Mouse (Mus musculus): ENCODE measurements around the gene Arhgef17. TPM values are rescaled to one million over a fixed set of nuclear protein-coding genes. Genes with fewer than 3 reads are reported as not detected.
A peak's percentile ranks its signal among the peaks of the same experiment; 100 is the strongest.
"Not testable (repeated sequence)": the region's sequence is repeated elsewhere in the genome, so short reads cannot be mapped to it uniquely, and the experiment has no call there.

Gene Arhgef17
- total and polyA plus RNA-seq, 3 experiments: 0.02 to 0.05 TPM; not detected in 1

DNA sequence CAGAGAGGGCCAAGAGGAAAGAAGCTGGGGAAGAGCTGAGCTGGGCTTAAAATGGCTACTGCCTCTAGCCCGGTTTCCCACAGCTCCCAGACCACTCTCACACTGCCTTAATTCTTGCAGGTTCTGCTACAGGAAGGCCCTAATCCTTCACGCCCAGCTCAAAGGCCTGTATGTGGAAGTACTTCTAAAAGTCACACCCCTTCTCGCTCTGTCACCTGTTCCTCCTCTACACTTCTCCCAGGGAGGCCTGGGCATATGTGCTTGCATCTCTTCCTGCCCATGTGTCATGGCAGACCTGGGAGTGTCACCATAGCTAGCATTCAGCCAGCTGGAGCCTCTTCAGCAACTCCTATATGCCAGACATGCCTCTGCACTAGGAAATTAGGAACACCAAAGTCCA is 78.5 kb downstream of the Arhgef17 start:
- Histone ChIP-seq H3K4me3 (ENCODE audit: low read depth, low read length) (peak overlapping the region; percentile 73; the same call in 1 of the 2 replicates), H3K4me1 (ENCODE audit: insufficient read depth, low read depth, low read length) (peaks cover 97% of the 10 kb centered on the region), H3K36me3 (replicated peaks) (peaks cover 89% of the 10 kb centered on the region), H3K9me3 (replicated peaks) (no peaks in the 10 kb centered on the region), H3K27me3 (ENCODE audit: insufficient read depth, low read length) (no peaks in the 10 kb centered on the region)
- TF ChIP-seq CTCF (IDR thresholded peaks at IDR 0.05; ENCODE audit: low read depth, low read length) (no peak), TAL1 (conservative IDR thresholded peaks at IDR 0.05; ENCODE audit: low read depth, low read length) (no peak), GATA2 (IDR thresholded peaks at IDR 0.05; ENCODE audit: borderline replicate concordance, low read depth, low read length) (no peak), POLR2AphosphoS5 (IDR thresholded peaks at IDR 0.05; ENCODE audit: insufficient replicate concordance, low read depth, low read length) (no peak), GATA1 (IDR thresholded peaks at IDR 0.05; ENCODE audit: borderline replicate concordance, low read length) (no peak)
- peak; percentile 39 for DNase-seq (ENCODE audit: low spot score)
- ATAC-seq (ENCODE audit: extremely low read depth, insufficient number of reproducible peaks, low FRiP score, poor library complexity, severe bottlenecking): no peak

DNA sequence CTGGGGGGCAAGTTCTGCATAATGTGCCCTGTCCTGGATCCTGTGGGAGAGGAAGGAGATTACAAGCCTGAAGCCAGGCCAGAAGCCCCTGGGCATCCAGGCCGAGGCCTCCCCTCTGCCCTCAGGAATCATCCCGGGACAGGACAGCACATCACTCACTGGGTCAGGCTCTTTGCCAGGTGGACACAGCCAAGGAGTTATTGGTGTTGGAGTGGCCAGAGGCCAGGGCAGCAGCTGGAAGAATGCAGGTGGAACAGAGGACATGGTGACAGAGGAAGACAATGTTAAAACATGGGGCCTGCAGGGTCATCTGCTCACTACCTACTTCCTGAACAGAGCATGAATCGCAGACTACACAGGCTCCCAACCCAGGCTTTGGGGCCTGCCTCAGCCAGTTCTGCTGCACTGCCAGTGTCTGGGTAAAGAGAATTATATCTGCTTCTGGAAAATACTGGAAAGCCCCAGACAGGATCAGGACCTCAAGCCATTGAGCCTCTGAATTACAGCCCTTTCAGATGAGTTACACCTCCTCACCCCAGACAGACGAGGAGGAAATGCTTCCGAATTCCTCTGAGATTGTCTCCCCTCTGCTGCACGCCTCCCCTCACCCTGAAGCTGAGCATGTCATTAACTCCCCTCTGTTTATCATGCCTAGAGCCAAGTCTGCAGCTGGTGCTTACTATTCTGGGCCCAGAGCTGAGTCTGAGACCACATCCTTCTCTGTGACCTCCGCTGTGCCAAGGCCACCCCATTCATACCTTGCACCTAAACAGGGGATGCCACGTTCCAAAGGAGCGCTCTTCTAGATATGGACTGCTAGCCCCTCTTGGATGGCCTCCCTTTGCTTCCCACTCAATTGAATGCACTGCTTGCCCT is 80.2 kb downstream of the Arhgef17 start:
- H3K36me3 ChIP-seq (replicated peaks): peaks cover 89% of the 10 kb centered on the region
- DNase-seq (ENCODE audit: low spot score) (no peak), ATAC-seq (ENCODE audit: extremely low read depth, insufficient number of reproducible peaks, low FRiP score, poor library complexity, severe bottlenecking) (no peak)
- H3K4me3 ChIP-seq (ENCODE audit: low read depth, low read length): peak overlapping the region; percentile 34; the same call in 1 of the 2 replicates
- no peaks in the 10 kb centered on the region for H3K27me3 ChIP-seq (ENCODE audit: insufficient read depth, low read length)
- H3K4me1 ChIP-seq (ENCODE audit: insufficient read depth, low read depth, low read length): peaks cover 97% of the 10 kb centered on the region
- TF ChIP-seq TAL1 (conservative IDR thresholded peaks at IDR 0.05; ENCODE audit: low read depth, low read length): no peak
- TF ChIP-seq POLR2AphosphoS5 (IDR thresholded peaks at IDR 0.05; ENCODE audit: insufficient replicate concordance, low read depth, low read length): no peak
- TF ChIP-seq CTCF (IDR thresholded peaks at IDR 0.05; ENCODE audit: low read depth, low read length): no peak
- TF ChIP-seq GATA1 (IDR thresholded peaks at IDR 0.05; ENCODE audit: borderline replicate concordance, low read length): no peak
- no peak for TF ChIP-seq GATA2 (IDR thresholded peaks at IDR 0.05; ENCODE audit: borderline replicate concordance, low read depth, low read length)
- no peaks in the 10 kb centered on the region for H3K9me3 ChIP-seq (replicated peaks)

DNA sequence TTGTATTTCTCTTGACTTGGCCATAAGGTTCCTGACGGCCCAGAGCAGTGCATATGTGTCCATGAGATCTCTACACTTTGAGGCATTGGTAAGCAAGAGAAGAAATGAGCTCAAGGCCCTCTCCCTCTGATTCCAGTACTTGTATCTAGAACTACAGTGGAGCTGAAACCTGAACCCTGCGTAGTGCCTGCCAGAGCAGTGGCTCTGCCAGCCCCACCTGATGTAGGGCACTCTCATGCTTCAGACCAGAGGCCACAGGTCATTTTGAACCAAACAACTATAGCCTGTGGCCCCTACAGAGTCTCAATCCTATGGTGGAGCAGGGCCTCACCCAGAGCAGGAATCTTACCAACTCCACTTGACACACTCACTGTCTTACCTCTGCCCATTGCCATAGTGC is 82.4 kb downstream of the Arhgef17 start:
- no peak for TF ChIP-seq CTCF (IDR thresholded peaks at IDR 0.05; ENCODE audit: low read depth, low read length)
- no peak for TF ChIP-seq TAL1 (conservative IDR thresholded peaks at IDR 0.05; ENCODE audit: low read depth, low read length)
- no peak for TF ChIP-seq POLR2AphosphoS5 (IDR thresholded peaks at IDR 0.05; ENCODE audit: insufficient replicate concordance, low read depth, low read length)
- no peak for TF ChIP-seq GATA2 (IDR thresholded peaks at IDR 0.05; ENCODE audit: borderline replicate concordance, low read depth, low read length)
- TF ChIP-seq GATA1 (IDR thresholded peaks at IDR 0.05; ENCODE audit: borderline replicate concordance, low read length): no peak
- Histone ChIP-seq H3K9me3 (replicated peaks) (no peaks in the 10 kb centered on the region), H3K4me3 (ENCODE audit: low read depth, low read length) (no peak overlapping the region; the same call in 1 of the 2 replicates), H3K36me3 (replicated peaks) (peaks cover 98% of the 10 kb centered on the region), H3K4me1 (ENCODE audit: insufficient read depth, low read depth, low read length) (peaks cover 98% of the 10 kb centered on the region), H3K27me3 (ENCODE audit: insufficient read depth, low read length) (no peaks in the 10 kb centered on the region)
- ATAC-seq (ENCODE audit: extremely low read depth, insufficient number of reproducible peaks, low FRiP score, poor library complexity, severe bottlenecking): no peak
- DNase-seq (ENCODE audit: low spot score): no peak

DNA sequence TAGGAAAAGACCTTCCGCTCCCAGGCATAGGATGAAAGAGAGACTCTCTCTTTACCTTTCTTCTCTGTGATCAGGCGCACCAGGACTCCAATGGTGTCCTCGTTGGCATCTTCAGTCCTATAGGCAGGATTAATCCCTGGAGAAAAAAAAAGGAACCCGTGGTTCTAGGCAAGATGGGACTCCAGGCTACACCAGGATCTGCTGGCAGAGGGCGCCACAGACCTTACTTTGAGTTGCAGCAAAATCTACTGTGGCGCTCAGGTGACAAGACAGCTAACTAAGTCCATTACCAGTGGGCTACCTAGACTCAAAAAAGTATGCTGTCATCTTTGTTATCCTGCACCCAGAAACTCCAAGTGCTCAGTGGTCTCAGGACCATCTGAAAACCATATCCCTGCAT is 83.2 kb downstream of the Arhgef17 start:
- Histone ChIP-seq H3K9me3 (replicated peaks) (peaks cover 2% of the 10 kb centered on the region; the same call in 1 of the 2 replicates), H3K36me3 (replicated peaks) (peaks cover 98% of the 10 kb centered on the region), H3K4me3 (ENCODE audit: low read depth, low read length) (no peak overlapping the region), H3K4me1 (ENCODE audit: insufficient read depth, low read depth, low read length) (peaks cover 98% of the 10 kb centered on the region), H3K27me3 (ENCODE audit: insufficient read depth, low read length) (no peaks in the 10 kb centered on the region)
- no peak for ATAC-seq (ENCODE audit: extremely low read depth, insufficient number of reproducible peaks, low FRiP score, poor library complexity, severe bottlenecking)
- no peak for DNase-seq (ENCODE audit: low spot score)
- TF ChIP-seq GATA1 (IDR thresholded peaks at IDR 0.05; ENCODE audit: borderline replicate concordance, low read length): no peak
- 0 out of 2 replicates have a peak, but pooled peaks have one; percentile 20 for TF ChIP-seq CTCF (IDR thresholded peaks at IDR 0.05; ENCODE audit: low read depth, low read length)
- TF ChIP-seq GATA2 (IDR thresholded peaks at IDR 0.05; ENCODE audit: borderline replicate concordance, low read depth, low read length): no peak
- TF ChIP-seq POLR2AphosphoS5 (IDR thresholded peaks at IDR 0.05; ENCODE audit: insufficient replicate concordance, low read depth, low read length): no peak
- TF ChIP-seq TAL1 (conservative IDR thresholded peaks at IDR 0.05; ENCODE audit: low read depth, low read length): no peak

DNA sequence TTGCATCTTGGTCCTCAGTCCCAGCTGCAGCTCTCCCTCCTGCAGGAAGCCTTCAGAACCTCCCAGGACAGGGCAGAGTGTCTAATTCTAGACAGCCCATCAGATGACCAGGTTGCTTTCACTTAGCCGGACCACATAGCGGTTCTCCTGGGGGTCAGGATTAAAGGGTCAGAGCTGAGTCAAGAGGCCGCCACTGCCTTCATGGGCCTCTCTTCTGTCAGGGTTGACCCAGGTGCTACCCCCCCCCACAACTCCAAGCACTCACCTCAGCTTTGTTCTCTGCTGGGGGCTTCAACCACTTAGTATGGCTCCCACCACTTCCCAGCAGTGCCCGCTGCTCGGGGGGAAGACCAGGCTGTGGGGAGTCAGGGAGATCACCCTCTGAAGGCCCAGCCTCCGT is 84.8 kb downstream of the Arhgef17 start:
- peaks cover 85% of the 10 kb centered on the region for H3K4me1 ChIP-seq (ENCODE audit: insufficient read depth, low read depth, low read length)
- ATAC-seq (ENCODE audit: extremely low read depth, insufficient number of reproducible peaks, low FRiP score, poor library complexity, severe bottlenecking): no peak
- no peak for TF ChIP-seq GATA1 (IDR thresholded peaks at IDR 0.05; ENCODE audit: borderline replicate concordance, low read length)
- no peak for TF ChIP-seq GATA2 (IDR thresholded peaks at IDR 0.05; ENCODE audit: borderline replicate concordance, low read depth, low read length)
- no peak for TF ChIP-seq CTCF (IDR thresholded peaks at IDR 0.05; ENCODE audit: low read depth, low read length)
- H3K9me3 ChIP-seq (replicated peaks): peaks cover 4% of the 10 kb centered on the region
- H3K27me3 ChIP-seq (ENCODE audit: insufficient read depth, low read length): no peaks in the 10 kb centered on the region
- DNase-seq (ENCODE audit: low spot score): no peak
- peak overlapping the region; percentile 34; the same call in 1 of the 2 replicates for H3K4me3 ChIP-seq (ENCODE audit: low read depth, low read length)
- peaks cover 94% of the 10 kb centered on the region for H3K36me3 ChIP-seq (replicated peaks)

DNA sequence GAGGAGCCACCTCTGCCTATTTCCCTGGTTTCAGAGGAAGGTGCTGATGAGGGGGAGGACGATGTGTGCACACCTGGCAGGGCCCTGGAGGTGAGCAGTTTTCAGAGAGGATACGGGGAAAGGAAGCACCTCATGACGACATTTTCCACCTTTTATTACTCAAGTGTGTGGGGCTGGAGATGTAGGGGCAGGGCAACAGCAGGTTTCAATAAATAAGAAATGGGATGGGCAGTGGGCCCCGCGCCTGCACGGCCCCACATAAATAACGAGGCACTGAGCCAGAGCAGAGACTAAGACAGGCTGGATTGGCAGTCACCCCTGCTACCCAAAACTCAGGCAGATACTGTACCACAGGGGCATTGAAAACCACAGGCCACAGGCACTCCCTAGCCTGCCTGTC is 85.9 kb downstream of the Arhgef17 start:
- not testable (repeated sequence) for DNase-seq (ENCODE audit: low spot score)

More for the DNA sequence above, 85.9 kb downstream of the Arhgef17 start:
- not testable (repeated sequence) for H3K27me3 ChIP-seq (ENCODE audit: insufficient read depth, low read length); H3K4me3 ChIP-seq (ENCODE audit: low read depth, low read length); ATAC-seq (ENCODE audit: extremely low read depth, insufficient number of reproducible peaks, low FRiP score, poor library complexity, severe bottlenecking); H3K9me3 ChIP-seq (replicated peaks)
- Histone ChIP-seq H3K4me1 (ENCODE audit: insufficient read depth, low read depth, low read length) (peaks cover 79% of the 10 kb centered on the region), H3K36me3 (replicated peaks) (peaks cover 90% of the 10 kb centered on the region)

All from G1E (cell line).